Mouse (Mus musculus): ENCODE results near the gene Bace1. TPM values are rescaled to one million over a fixed set of nuclear protein-coding genes. Genes with fewer than 3 reads are reported as not detected.

The Bace1 gene
- polyA plus RNA-seq, 1 experiment from 2014 or later = 10.3 TPM

DNA sequence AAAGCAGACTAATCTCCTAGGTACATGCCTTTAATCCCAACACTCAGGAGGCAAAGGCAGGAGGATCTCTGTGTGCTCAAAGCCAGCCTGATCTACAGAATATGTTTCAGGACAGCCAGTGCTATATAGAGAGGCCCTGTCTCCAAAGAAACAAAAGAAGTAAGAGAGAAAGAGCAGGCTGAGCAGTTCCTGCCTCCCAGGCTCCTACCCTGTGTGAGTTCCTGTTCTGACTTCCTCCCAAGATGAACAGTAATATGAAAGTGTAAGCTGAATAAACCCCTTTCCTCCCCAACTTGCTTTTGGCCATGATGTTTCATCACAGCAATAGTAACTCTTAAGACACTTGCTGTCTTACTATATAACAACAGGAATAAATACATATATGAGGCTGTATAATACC is 55.3 kb downstream of the Bace1 start:
- no peak for DNase-seq (ENCODE audit: low spot score)

GRCm38 (mm10) chr9:45905196-45905595 is 66.8 kb downstream of the Bace1 start:
- no peak for DNase-seq (ENCODE audit: low spot score)

GRCm38 (mm10) chr9:45905811-45906237 is 67.4 kb downstream of the Bace1 start:
- no peak for DNase-seq (ENCODE audit: low spot score)

- DNase-seq (ENCODE audit: low spot score) = peak; percentile 90
Observed at GRCm38 (mm10) chr9:45906355-45907077, 68.1 kb downstream of the Bace1 start, which contains the start of the genes Pcsk7 and Rnf214. Gene Pcsk7 (plus strand): TSS chr9:45906497. Gene Rnf214 (minus strand): TSS chr9:45906911.

DNA sequence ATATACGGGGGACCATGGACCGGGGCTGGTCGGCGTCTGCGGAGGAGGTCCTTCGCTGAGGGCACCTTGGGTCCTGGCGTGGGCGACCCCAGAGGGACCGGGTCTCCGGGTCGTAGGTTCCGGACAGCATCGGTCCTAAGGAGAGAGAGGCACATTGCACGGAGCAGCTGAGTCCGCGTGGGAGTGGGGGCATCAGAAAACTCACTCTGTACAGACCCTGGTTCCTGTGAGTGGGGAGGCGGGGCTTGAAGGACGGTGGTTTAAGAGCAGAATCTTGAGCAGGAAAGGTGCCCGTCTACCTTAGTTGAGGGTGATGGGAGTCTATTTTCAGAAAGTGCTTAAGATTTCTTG is 68.7 kb downstream of the Bace1 start:
- peak; percentile 28 for DNase-seq (ENCODE audit: low spot score)

GRCm38 (mm10) chr9:45910995-45911394 is 72.6 kb downstream of the Bace1 start:
- no peak for DNase-seq (ENCODE audit: low spot score)

- peak; percentile 44 for DNase-seq (ENCODE audit: low spot score)
Observed at GRCm38 (mm10) chr9:45911673-45912072, 73.3 kb downstream of the Bace1 start.

Other genes with a start within 250 kb of the Bace1 start
- gene Cep164, start 9.9 kb upstream of the Bace1 start, polyA plus RNA-seq (2015; fragmentation: Nextera tagmentation; extraction: Ambion mirVana) = 22.5 and 24.0 TPM in 2 replicates
- gene Pcsk7, start 67.9 kb downstream of the Bace1 start, polyA plus RNA-seq (2015; fragmentation: Nextera tagmentation; extraction: Ambion mirVana) = 24.2 and 31.3 TPM in 2 replicates
- 27.0 and 35.6 TPM in 2 replicates for gene Rnf214, start 68.3 kb downstream of the Bace1 start, polyA plus RNA-seq (2015; fragmentation: Nextera tagmentation; extraction: Ambion mirVana)
- 13.0 and 16.2 TPM in 2 replicates for gene Tagln, start 97.5 kb downstream of the Bace1 start, polyA plus RNA-seq (2015; fragmentation: Nextera tagmentation; extraction: Ambion mirVana)
- gene Sidt2, start 116.7 kb downstream of the Bace1 start, polyA plus RNA-seq (2015; fragmentation: Nextera tagmentation; extraction: Ambion mirVana) = 58.0 and 64.2 TPM in 2 replicates
- 110 TPM in 2 replicates for gene Pafah1b2, start 174.1 kb downstream of the Bace1 start, polyA plus RNA-seq (2015; fragmentation: Nextera tagmentation; extraction: Ambion mirVana)
- gene Sik3, start 174.2 kb downstream of the Bace1 start, polyA plus RNA-seq (2015; fragmentation: Nextera tagmentation; extraction: Ambion mirVana) = 6.3 and 9.4 TPM in 2 replicates

All from thymus, postnatal 0 days (tissue).